Mouse (Mus musculus) large intestine, adult 2 months (tissue): ENCODE results near the gene Lhx2. TPM values are rescaled to one million over a fixed set of nuclear protein-coding genes. Genes with fewer than 3 reads are reported as not detected.

Source experiments
- DNase-seq: peaks from one replicate; pipeline ENCODE4 v3.0.0-alpha.2; 2012; ENCODE audit warnings: low read depth, low spot score
- WGBS: fragments of 180-500 bp; shearing (Covaris S2); methylation state at CpG from one replicate; pipeline ENCODE4 v1.1.7; 2018; 5-methylcytosine and 5-hydroxymethylcytosine counted together
- polyA plus RNA-seq: library from polyadenylated mRNA; depleted of rRNA; stranded (reverse); fragments of >200 nt; gene quantifications from 2 replicates; pipeline ENCODE4 v1.2.3, GENCODE M21; 2012; rRNA removed

The Lhx2 gene
- polyA plus RNA-seq, 1 experiment: not detected

- DNase-seq: no peak
- WGBS: 43% methylated on average over 6 of the region's 6 CpGs
These were observed 58.8 kb downstream of the Lhx2 start for GRCm38 (mm10) chr2:38397882-38398281.

GRCm38 (mm10) chr2:38402611-38403010 lies 63.5 kb downstream of the Lhx2 start:
- no peak for DNase-seq
- WGBS: 86% methylated on average over 1 of the region's 1 CpGs

DNA sequence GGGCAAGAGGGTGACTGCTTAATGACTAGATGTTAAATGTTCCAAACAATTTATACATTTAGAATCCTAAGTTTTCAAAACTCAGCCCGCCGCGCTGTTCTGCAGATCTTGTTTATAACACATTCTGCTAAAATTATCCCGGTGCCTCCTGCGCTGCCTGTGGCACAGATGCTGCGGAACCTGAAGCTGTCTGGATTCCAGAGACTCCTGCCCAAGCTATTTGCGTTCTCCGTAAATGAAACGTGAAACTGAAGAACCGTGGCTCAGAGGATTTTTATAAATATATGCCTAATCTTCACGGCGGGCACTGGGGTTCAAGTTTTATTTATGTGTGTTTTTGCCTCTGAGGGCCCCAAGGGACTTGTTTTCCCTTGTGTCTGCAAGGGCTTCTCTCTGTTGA lies 64.2 kb downstream of the Lhx2 start:
- WGBS: 49% methylated on average over 12 of the region's 12 CpGs
- DNase-seq: no peak

DNA sequence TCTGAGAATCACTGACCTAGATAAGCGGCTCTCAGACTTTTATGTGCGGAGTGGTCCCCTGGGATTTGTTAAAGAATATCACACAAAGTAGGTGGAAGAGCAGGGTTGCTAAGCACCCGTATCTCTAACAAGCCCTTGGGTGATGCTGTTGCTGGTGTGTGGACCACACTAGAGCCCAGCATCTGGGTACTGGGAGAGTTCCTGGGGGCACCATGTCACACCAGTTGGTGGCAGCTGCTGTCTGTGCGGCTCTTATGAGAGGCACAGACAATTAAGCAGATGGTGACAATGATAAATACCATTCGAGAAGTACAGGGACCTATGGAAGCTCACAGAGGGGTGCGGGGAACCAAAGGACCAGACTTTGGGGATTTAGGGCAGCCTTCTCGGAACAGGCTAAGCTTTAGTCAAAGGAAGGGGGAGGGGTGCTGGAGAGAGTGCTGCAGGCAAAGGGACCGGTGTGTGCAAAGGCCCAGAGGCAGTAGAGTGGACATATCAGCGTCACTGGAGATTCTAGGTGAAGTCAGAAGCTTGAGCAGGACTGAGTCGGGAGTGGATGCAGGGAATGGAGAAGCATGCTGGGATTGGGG lies 65.0 kb downstream of the Lhx2 start:
- WGBS: 80% methylated on average over 10 of the region's 10 CpGs
- DNase-seq: no peak

DNA sequence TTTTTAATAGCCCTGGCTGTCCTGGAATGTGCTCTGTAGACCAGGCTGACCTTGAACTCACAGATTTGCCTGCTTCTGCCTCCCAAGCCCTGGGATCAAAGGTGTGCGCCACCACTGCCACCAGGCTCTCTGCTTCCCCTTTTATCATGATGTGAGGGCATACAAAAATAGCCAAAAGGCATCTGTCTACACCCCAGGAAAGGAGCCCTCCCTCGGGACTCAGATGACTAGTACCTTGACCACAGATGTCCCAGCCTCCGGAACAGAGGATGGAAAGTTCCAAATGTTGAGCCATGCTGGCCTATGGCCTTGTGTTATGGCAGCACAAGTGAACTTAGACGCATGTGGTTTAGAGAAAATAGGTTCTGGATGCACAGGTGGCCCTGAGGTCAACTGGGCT lies 66.3 kb downstream of the Lhx2 start:
- DNase-seq: no peak

DNA sequence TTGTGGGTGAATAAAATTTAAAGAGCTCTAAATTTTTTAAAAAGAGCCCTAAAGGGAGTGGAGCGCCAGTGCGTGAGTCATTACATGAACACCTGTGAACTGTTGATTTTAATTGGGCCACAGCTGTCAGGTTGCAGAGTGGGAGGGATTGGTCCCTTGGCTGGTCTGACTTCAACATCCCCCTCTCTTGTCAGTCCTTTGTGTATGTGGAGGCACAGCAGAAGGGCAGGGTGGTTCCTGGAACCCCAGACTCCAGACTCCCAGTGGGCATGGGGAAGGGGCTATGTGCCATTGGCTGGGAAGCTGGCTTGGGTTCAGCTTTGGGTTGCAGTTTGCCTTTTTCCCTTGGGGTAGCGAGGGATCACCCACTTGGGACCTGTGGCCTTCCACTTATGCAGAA lies 70.2 kb downstream of the Lhx2 start:
- 69% methylated on average over 3 of the region's 3 CpGs for WGBS
- no peak for DNase-seq

More for the DNA sequence above, 66.3 kb downstream of the Lhx2 start:
- 79% methylated on average over 4 of the region's 4 CpGs for WGBS

- 68% methylated on average over 6 of the region's 6 CpGs for WGBS
- no peak for DNase-seq
These were observed 71.1 kb downstream of the Lhx2 start for GRCm38 (mm10) chr2:38410227-38410626.

DNA sequence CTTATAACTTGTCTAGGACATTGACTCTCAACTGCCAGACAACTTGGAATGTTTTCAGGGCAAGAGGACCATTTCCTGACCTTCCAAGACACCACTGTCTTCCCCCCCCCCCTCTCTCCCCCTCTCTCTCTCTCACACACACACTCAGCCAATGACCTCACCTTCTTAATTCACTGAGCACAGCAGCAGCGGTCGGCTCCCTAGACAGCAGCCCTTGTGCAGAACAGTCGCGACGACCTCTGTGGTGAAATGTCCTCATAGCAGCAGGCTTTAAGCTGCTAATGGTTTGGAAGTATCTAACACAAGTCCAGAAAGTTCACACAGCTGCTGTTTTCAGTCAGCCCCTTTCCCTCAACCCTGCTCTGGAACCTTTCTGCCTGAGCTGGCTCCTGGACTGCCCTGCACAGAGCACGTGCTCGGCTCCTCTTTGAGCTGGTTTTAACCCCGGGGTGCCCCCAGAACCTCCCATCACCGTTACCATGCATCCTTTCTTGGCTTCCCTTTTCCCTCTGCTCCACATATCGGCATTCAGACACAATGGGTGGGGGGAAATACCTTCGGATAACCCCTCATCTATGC lies 73.6 kb downstream of the Lhx2 start:
- no peak for DNase-seq
- WGBS: 34% methylated on average over 11 of the region's 11 CpGs

DNA sequence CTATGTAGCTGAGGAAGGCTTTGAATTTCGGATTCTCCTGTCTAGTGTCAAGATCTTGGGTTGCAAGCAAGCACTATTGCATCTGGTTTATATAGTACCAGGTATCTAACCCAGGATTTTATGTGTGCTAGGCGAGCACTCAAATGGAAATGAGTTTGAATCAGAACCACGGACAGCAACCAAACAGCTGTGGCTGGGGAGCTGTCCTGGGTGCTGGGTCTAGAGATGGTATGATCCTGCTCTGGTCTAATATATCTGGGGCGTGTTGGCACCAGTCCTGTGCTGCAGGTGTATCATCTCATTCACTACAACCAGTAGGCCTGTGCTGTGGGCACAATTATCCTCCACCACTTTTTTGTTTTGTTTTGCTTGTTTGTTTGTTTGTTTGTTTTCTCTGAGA lies 78.9 kb downstream of the Lhx2 start:
- WGBS: 8% methylated on average over 4 of the region's 4 CpGs
- DNase-seq: no peak

Other genes starting within 250 kb of the Lhx2 start
- 5.8 and 7.2 TPM in 2 replicates for gene Dennd1a, start 51.9 kb upstream of the Lhx2 start, polyA plus RNA-seq
- 48.7 and 113 TPM in 2 replicates for gene Nek6, start 172.4 kb downstream of the Lhx2 start, polyA plus RNA-seq